Mouse (Mus musculus) urinary bladder, postnatal 36 days (tissue): Measurements from ENCODE around the gene Scpep1.
"Not testable (repeated sequence)": the region's sequence is repeated elsewhere in the genome, so short reads cannot be mapped to it uniquely, and the experiment has no call there.

Experiments
- DNase-seq, 2 experiments: peaks; one replicate each; pipeline ENCODE4 v3.0.0; 2022; ENCODE audit warnings: low spot score in 2 of 2, mixed read lengths in 1 of 2

Gene Scpep1

DNA sequence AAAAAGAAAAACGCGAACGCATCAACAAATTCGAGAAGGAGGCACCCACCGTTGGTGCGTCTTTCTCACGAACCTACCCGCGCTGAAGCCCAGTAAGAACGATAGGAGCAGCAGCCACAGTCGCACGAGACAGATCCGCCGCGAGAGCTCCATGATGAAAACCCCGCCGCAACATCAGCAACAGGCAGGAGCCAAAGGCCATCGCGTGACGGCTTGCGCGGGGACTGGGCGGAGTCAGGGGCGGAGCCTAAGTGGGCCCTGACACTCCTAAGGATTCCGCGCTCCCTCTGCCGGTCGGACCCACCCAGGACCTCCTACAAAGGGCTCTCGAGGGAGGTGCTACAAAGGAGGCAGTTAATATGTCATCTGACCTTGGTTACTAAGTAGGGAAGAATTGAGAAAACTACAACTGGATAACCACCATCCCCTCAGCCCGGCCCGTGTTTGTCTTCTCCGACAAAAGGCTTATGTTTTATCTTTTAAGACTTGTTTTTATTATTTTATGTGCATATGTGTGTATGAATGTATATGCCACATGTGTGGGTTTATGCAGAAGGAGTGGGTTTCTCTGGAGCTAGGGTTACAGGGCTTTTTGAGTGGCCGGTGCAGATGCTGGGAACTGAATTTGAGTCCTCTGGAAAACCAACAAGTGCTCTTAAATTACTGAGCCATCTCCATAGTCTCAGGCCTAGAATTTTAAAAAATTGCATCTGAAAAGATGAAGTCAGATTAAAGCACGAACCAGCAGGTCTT, at the start of gene Scpep1:
TSS of gene Scpep1 (minus strand) at position 249 of the 753 bp plus-strand sequence.
- DNase-seq, result peak; percentile 95 to 97

DNA sequence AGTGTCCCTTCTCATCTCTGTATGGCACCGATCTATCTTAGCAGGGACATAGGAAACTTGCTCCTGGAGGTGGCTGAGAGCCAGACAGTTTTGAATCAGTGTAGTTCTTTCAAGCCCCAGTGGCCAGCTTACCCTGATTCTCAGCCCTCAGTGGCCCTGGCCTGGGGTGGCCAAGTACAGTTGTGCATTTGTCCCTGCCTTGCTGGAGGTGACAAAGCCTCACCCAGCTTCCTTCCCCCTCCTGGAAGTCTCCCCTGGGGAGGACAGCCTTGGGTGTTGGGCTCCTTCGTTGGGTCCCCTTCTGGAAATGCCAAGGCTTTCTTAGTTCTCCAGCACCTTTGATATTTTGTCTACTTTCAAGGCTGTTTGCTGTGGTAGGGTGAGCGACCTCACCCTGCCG, 48.5 kb upstream of the Scpep1 start:
- no peak for DNase-seq

- no peak for DNase-seq
Observed at GRCm38 (mm10) chr11:89003078-89003477, 47.8 kb upstream of the Scpep1 start.

DNA sequence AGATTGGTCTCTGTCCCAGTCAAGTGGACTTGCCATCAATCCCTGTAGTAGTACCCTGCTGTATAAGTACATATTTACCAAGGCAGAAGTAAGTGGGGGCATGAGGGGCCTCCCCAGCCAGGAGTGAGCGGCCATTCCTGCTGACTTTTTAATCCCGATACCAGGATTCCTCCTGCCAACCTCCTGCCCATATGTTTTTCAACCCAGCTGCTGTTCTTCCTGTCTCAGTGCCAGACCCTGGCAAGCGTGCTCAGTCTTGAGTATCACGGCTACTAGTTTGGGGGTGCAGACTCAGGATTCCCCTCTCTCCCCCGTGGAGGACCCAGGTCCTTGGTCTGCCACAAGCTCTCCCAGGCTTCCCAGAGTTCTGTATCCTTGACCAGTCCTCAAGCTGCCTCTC, 47.4 kb upstream of the Scpep1 start:
- no peak for DNase-seq

- DNase-seq, result no peak
Observed at GRCm38 (mm10) chr11:89002068-89002467, 46.8 kb upstream of the Scpep1 start.

DNA sequence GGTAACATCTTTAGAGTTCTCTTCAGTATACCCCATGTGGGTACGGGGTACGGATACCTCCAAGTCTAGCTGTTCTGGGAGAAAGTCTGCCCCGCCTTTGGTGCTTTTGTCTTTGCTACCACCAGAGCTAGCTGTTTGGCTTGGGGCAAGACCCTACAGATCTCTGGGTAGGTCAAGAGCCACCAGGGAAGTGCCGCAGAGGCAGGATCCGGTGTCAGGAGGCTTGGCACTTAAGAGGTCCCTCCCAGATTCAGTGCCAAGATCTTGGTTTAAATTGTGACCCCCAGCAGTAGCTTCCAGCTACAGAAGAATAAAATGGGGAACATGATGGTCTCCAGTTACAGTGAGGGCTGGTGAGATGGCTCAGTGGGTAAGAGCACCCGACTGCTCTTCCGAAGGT, 46.3 kb upstream of the Scpep1 start:
- no peak for DNase-seq

DNA sequence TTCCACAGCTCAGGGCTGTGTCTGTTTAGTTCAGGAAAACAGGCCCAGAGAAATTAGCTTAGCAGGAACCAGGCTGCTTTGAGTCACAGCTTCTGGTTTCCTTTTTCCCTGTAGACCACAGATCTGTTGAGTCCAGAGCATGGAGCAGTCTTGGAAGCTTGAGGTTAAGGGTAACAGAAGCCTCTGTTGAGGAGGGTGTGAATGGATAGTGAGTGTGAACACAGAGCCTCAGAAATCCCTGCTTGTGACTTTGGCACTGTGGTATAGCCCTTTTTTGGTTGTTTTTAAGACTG, 45.2 kb upstream of the Scpep1 start:
- no peak for DNase-seq

- peak in 1 of 2 experiments; percentile 28 for DNase-seq
Observed at GRCm38 (mm10) chr11:88999723-89000526, 44.7 kb upstream of the Scpep1 start.

DNA sequence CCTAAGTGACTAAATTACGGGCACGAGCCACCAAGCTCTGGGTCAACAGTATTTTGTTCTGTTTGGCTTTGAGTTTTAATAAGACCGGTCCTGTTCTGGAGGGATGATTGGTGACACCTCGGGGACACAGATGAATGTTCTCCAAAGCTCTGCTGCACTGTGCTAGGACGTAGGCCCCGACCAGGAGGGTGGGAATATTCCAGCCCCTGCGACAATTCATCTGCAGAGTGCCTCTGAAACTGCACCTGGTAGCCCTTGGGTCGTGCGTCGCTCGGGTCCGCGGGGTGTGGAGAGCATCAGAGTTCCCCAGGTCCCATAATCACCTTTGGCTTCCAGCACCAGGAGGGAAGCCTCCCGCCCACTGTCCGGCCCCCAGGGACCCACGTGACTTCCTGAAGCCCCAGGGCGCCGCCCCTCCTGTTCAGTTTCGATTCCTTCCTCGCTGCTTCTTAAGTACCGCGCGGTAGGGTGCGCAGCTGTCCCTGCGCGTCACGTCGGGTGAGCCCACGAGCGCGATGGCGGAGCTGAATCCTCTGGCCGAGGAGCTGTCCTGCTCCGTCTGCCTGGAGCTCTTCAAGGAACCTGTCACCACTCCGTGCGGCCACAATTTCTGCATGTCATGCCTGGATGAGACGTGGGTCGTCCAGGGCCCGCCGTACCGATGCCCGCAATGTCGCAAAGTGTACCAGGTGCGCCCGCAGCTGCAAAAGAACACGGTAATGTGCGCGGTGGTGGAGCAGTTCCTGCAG, 43.9 kb upstream of the Scpep1 start, which contains the start of gene Trim25:
TSS of gene Trim25 (plus strand) at position 403 of the 749 bp plus-strand sequence.
- peak; percentile 91 to 94 for DNase-seq

- no peak for DNase-seq
Observed at GRCm38 (mm10) chr11:88998406-88998805, 43.1 kb upstream of the Scpep1 start.

DNA sequence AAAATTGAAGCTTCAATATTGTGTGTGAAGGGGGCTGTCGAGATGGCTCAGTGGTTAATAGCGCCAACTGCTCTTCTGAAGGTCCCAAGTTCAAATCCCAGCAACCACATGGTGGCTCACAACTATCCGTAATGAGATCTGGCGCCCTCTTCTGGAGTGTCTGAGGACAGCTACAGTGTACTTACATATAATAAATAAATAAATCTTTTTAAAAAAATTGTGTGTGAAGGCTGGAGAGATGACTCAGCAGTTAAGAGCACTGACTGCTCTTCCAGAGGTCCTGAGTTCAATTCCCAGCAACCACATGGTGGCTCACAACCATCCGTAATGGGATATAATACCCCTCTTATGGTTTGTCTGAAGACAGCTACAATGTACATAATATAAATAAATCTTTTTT, 42.1 kb upstream of the Scpep1 start:
- not testable (repeated sequence) for DNase-seq

GRCm38 (mm10) chr11:88996427-88996826, 41.2 kb upstream of the Scpep1 start:
- DNase-seq, result peak in 1 of 2 experiments; percentile 49

- DNase-seq, result no peak
Observed at GRCm38 (mm10) chr11:88995616-88996015, 40.4 kb upstream of the Scpep1 start.

DNA sequence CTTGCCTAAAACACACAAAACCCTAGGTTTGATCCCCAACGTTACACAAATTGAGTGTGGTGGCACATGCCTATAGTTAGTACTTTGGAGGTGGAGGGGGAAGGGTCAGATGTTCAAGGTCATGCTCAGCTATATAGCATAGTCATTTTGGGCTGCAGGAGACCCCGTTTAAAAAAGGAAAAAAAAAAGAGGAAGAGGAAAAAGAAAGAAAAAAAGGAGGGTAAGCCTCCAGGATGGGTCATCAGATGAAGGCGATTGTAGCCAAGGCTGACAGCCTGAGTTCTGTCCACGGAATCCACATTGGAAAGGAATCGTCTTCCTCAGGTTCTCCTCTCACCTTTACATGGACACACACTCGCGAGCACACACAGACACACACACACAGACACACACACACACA, 39.2 kb upstream of the Scpep1 start:
- DNase-seq, result no peak

DNA sequence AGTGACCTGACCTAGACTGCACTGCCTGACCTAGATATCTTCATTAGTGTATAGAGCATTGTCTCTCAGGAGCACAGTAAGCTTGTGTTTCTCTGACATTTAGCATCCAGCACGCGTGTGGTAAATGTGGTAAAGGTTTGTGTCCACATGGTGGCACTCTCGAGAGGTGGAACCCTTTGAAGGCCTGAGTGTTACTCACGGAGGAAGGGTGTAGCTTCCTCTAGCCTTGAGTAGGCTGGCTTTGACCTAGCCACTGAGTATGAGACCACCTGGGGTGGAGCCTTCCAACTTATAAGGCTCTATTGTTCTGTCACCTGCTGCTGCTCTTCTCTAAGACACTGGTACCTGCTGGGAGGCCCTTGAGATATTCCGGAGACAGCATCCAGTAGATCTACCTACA, 38.4 kb upstream of the Scpep1 start:
- peak in 1 of 2 experiments; percentile 65 for DNase-seq

DNA sequence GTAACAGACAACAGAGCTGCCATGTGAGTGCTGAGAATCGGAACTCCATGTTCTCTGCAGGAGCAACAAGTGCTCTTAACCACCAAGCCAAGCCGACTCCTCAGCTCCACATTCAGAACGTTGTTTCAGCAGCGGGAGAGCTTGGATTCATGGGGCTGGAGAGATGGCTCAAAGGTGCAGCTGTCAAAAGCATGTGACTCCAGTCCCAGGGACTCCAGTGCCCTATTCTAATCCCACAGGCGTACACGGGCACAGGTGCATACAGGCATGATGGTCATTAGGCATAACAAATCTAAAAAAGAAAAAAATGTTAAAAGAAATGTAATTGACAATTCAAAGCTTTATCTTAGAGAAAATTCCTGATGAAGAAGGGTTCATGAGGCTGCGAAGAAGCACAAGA, 37.9 kb upstream of the Scpep1 start:
- DNase-seq, result no peak

- no peak for DNase-seq
Observed at GRCm38 (mm10) chr11:88989530-88989929, 34.3 kb upstream of the Scpep1 start.

- no peak for DNase-seq
Observed at GRCm38 (mm10) chr11:88988956-88989355, 33.7 kb upstream of the Scpep1 start.

DNA sequence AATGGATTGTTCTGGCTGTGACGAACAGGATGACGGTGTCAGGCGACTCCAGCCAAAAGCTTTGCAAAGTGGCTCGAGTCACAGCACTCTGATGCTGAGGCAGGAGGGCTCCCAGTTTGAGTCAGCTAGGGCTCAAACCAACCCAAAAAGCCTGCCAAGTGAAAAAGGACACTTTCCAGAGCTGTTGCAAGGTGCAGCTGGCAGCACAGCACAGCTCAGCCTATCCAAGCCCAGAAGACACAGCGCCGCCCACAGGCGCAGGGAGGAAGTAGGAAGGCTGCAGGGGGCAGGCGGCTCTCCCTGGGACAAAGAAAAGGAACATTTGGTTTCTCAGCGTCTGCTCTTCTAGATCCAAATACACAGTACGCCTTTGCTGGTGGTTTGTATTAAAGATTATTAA, 31.4 kb upstream of the Scpep1 start:
- no peak for DNase-seq

DNA sequence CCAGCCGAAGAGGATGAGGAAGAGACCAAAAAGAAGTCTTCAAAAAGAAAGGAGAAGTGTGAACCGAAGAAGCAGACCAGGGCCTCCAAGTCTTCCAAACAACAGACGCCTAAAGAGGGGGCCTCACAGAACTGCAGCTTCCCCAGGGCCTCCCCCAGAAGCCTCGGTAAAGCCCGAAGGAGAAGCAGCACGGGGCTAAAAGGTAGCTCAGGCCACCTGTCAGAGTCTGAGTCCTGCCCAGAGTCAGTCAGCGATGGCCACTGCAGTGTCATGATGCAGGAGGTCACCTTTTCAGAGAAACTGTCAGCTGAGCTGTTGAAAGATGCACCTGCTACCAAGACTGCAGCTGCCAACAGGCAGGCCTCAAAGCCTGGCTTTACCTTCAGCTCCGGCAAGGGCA, 26.1 kb upstream of the Scpep1 start:
- no peak for DNase-seq

DNA sequence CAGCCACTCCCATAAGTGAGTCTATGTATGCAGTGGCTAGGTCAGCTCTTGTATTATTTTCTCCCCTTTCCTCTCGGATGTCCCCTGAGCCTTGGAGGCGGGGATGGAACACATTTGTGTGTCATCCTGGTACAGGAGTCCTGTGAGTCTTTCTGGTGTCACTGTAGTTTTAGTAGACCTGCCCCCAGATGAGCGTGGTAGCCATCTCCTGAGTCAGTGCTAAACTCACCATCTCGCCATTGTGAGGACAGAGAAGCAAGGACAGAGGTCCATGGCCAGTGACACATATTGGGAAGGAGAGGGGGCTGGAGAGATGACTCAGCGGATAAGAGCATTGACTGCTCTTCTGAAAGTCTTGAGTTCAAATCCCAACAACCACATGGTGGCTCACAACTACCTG, 21.9 kb upstream of the Scpep1 start:
- no peak for DNase-seq

- DNase-seq, result no peak
Observed at GRCm38 (mm10) chr11:88976320-88976719, 21.1 kb upstream of the Scpep1 start.
